Mouse (Mus musculus) olfactory bulb, adult 2 months (tissue): ENCODE measurements around the gene Srf.
A peak's percentile ranks its signal among the peaks of the same experiment; 100 is the strongest.

ENCODE experiments used
- CTCF ChIP-seq: fragments of 200-500 bp; IDR thresholded peaks from 2 replicates; pipeline ENCODE4 v1.5.1; 2012; ENCODE audit warnings: low read depth, mild to moderate bottlenecking, low read length, moderate library complexity; ENCODE audit not compliant: insufficient read depth
- POLR2A ChIP-seq: fragments of 200-500 bp; IDR thresholded peaks from 2 replicates; pipeline ENCODE4 v1.6.1; 2012; ENCODE audit warnings: mild to moderate bottlenecking, low read depth, low read length, moderate library complexity; ENCODE audit not compliant: insufficient read depth

- peak; percentile 52; the same call in 1 of the 2 replicates for TF ChIP-seq CTCF
- TF ChIP-seq POLR2A, result peak; percentile 33; the same call in 1 of the 2 replicates
Observed at GRCm38 (mm10) chr17:46555673-46556583, at the start of gene Srf.
